Mouse (Mus musculus) MEL (cell line): Measurements from ENCODE around the gene Gm20388. TPM values are rescaled to one million over a fixed set of nuclear protein-coding genes. Genes with fewer than 3 reads are reported as not detected.

Experiments used
- DNase-seq: peaks from one replicate; pipeline ENCODE4 v3.0.0; 2011; ENCODE audit warnings: low read depth, low spot score
- H3K27ac ChIP-seq: 2 replicates; pipeline ENCODE4 v1.5.1; 2012; ENCODE audit warnings: low read depth, mild to moderate bottlenecking, control low read depth, low read length, moderate library complexity; ENCODE audit not compliant: control insufficient read depth
- H3K27me3 ChIP-seq, 2 experiments: fragments of 150-350 bp in 1 of 2; sonication (generic) in 1 of 2; 2 replicates each; pipeline ENCODE4 v1.6.1; 2012; ENCODE audit warnings: low read length in 2 of 2, mild to moderate bottlenecking in 2 of 2, improper control_type of control experiment in 1 of 2, moderate library complexity in 1 of 2; ENCODE audit not compliant: insufficient read depth in 2 of 2, control insufficient read depth in 1 of 2
- H3K36me3 ChIP-seq, 2 experiments: 2 replicates each; pipeline ENCODE4 v1.6.1; 2012 to 2014; ENCODE audit warnings: low read length in 2 of 2, improper control_type of control experiment in 1 of 2, inconsistent platforms in 1 of 2, mild to moderate bottlenecking in 1 of 2; ENCODE audit not compliant: insufficient read depth in 2 of 2, control insufficient read depth in 1 of 2
- H3K4me1 ChIP-seq, 2 experiments: fragments of 150-350 bp in 1 of 2; sonication (generic) in 1 of 2; 2 replicates each; pipeline ENCODE4 v1.6.1; 2012; ENCODE audit warnings: low read length in 2 of 2, improper control_type of control experiment in 1 of 2, mild to moderate bottlenecking in 1 of 2; ENCODE audit not compliant: insufficient read depth in 2 of 2, control insufficient read depth in 1 of 2
- H3K4me3 ChIP-seq, 2 experiments: fragments of 150-350 bp in 1 of 2; sonication (generic) in 1 of 2; 2 replicates each; pipeline ENCODE4 v1.5.1; 2012; ENCODE audit warnings: low read depth in 2 of 2, low read length in 2 of 2, mild to moderate bottlenecking in 2 of 2, moderate library complexity in 2 of 2, control low read depth in 1 of 2, improper control_type of control experiment in 1 of 2; ENCODE audit not compliant: control insufficient read depth in 1 of 2, insufficient read depth in 1 of 2
- H3K79me2 ChIP-seq: 2 replicates; pipeline ENCODE4 v1.6.1; 2012; ENCODE audit warnings: mild to moderate bottlenecking, low read length, moderate library complexity; ENCODE audit not compliant: control insufficient read depth, poor library complexity, insufficient read depth
- H3K9ac ChIP-seq: 2 replicates; pipeline ENCODE4 v1.6.1; 2012; ENCODE audit warnings: low read depth, mild to moderate bottlenecking, control low read depth, low read length, moderate library complexity; ENCODE audit not compliant: control insufficient read depth, poor library complexity, severe bottlenecking
- H3K9me3 ChIP-seq: fragments of 150-350 bp; sonication (generic); replicated peaks from 2 replicates; pipeline ENCODE4 v1.6.1; 2012; ENCODE audit warnings: mild to moderate bottlenecking, low read length, improper control_type of control experiment, moderate library complexity; ENCODE audit not compliant: insufficient read depth
- BHLHE40 ChIP-seq: IDR thresholded peaks from 2 replicates; pipeline ENCODE4 v1.6.1; 2012; ENCODE audit warnings: low read depth, mild to moderate bottlenecking, inconsistent platforms, low read length, improper control_type of control experiment, borderline replicate concordance
- CHD1 ChIP-seq: IDR thresholded peaks from 2 replicates; pipeline ENCODE4 v1.6.1; 2012; ENCODE audit warnings: low read depth, mild to moderate bottlenecking, inconsistent platforms, low read length, improper control_type of control experiment
- CTCF ChIP-seq, 3 experiments: IDR thresholded peaks in 2 of 3; conservative IDR thresholded peaks in 1 of 3; 2 replicates each; pipeline ENCODE4 v1.5.1; 2011 to 2012; ENCODE audit warnings: low read length in 3 of 3, low read depth in 2 of 3, mild to moderate bottlenecking in 2 of 3, improper control_type of control experiment in 1 of 3, inconsistent platforms in 1 of 3, mixed read lengths in 1 of 3, moderate library complexity in 1 of 3; ENCODE audit not compliant: control insufficient read depth in 1 of 3, insufficient read depth in 1 of 3, poor library complexity in 1 of 3, severe bottlenecking in 1 of 3
- ELF1 ChIP-seq: IDR thresholded peaks from 2 replicates; pipeline ENCODE4 v1.6.1; 2014; ENCODE audit warnings: low read depth, mild to moderate bottlenecking, inconsistent platforms, low read length, improper control_type of control experiment, moderate library complexity
- EP300 ChIP-seq, 2 experiments: IDR thresholded peaks; 2 replicates each; pipeline ENCODE4 v1.6.1; 2011; ENCODE audit warnings: improper control_type of control experiment in 2 of 2, low read length in 2 of 2, low read depth in 1 of 2, mild to moderate bottlenecking in 1 of 2
- ETS1 ChIP-seq: IDR thresholded peaks from 2 replicates; pipeline ENCODE4 v1.6.1; 2012; ENCODE audit warnings: low read depth, mild to moderate bottlenecking, inconsistent platforms, low read length, improper control_type of control experiment, moderate library complexity
- KAT2A ChIP-seq: conservative IDR thresholded peaks from 2 replicates; pipeline ENCODE4 v1.6.1; 2012; ENCODE audit warnings: low read depth, low read length, improper control_type of control experiment, inconsistent platforms
- MAFK ChIP-seq: IDR thresholded peaks from 2 replicates; pipeline ENCODE4 v1.6.1; 2011; ENCODE audit warnings: low read depth, mild to moderate bottlenecking, low read length, improper control_type of control experiment, borderline replicate concordance
- MAX ChIP-seq: IDR thresholded peaks from 2 replicates; pipeline ENCODE4 v1.6.1; 2011; ENCODE audit warnings: low read length, improper control_type of control experiment
- MAZ ChIP-seq: IDR thresholded peaks from 2 replicates; pipeline ENCODE4 v1.6.1; 2012; ENCODE audit warnings: low read depth, mild to moderate bottlenecking, inconsistent platforms, low read length, improper control_type of control experiment
- MXI1 ChIP-seq: IDR thresholded peaks from 2 replicates; pipeline ENCODE4 v1.6.1; 2011; ENCODE audit warnings: mild to moderate bottlenecking, low read depth, low read length, improper control_type of control experiment
- MYC ChIP-seq: IDR thresholded peaks from 2 replicates; pipeline ENCODE4 v1.6.1; 2011; ENCODE audit warnings: low read depth, mild to moderate bottlenecking, low read length, improper control_type of control experiment, moderate library complexity
- NELFE ChIP-seq: IDR thresholded peaks from 2 replicates; pipeline ENCODE4 v1.6.1; 2011; ENCODE audit warnings: low read depth, low read length, improper control_type of control experiment
- POLR2A ChIP-seq, 2 experiments: IDR thresholded peaks; 2 replicates each; pipeline ENCODE4 v1.6.1; 2011 to 2012; ENCODE audit warnings: low read length in 2 of 2, mild to moderate bottlenecking in 2 of 2, control low read depth in 1 of 2, improper control_type of control experiment in 1 of 2, low read depth in 1 of 2, moderate library complexity in 1 of 2; ENCODE audit not compliant: control insufficient read depth in 1 of 2, insufficient read depth in 1 of 2, poor library complexity in 1 of 2
- POLR2AphosphoS2 ChIP-seq: IDR thresholded peaks from 2 replicates; pipeline ENCODE4 v1.6.1; 2011; ENCODE audit warnings: low read length, improper control_type of control experiment
- POLR2AphosphoS5 ChIP-seq: IDR thresholded peaks from 2 replicates; pipeline ENCODE4 v1.6.1; 2012; ENCODE audit warnings: low read depth, borderline replicate concordance, mild to moderate bottlenecking, inconsistent platforms, low read length, moderate library complexity, mixed read lengths
- SMC3 ChIP-seq: IDR thresholded peaks from 2 replicates; pipeline ENCODE4 v1.6.1; 2011; ENCODE audit warnings: low read depth, low read length, improper control_type of control experiment
- TCF12 ChIP-seq: IDR thresholded peaks from 2 replicates; pipeline ENCODE4 v1.6.1; 2014; ENCODE audit warnings: low read depth, mild to moderate bottlenecking, inconsistent platforms, low read length, improper control_type of control experiment, moderate library complexity
- UBTF ChIP-seq: IDR thresholded peaks from 2 replicates; pipeline ENCODE4 v1.6.1; 2012; ENCODE audit warnings: low read depth, mild to moderate bottlenecking, inconsistent platforms, low read length, improper control_type of control experiment, moderate library complexity, borderline replicate concordance; ENCODE audit not compliant: insufficient read depth
- USF1 ChIP-seq: IDR thresholded peaks from 2 replicates; pipeline ENCODE4 v1.6.1; 2014; ENCODE audit warnings: low read depth, mild to moderate bottlenecking, inconsistent platforms, low read length, improper control_type of control experiment, moderate library complexity
- ZC3H11A ChIP-seq: IDR thresholded peaks from 2 replicates; pipeline ENCODE4 v1.6.1; 2012; ENCODE audit warnings: low read depth, mild to moderate bottlenecking, inconsistent platforms, low read length, improper control_type of control experiment
- ZKSCAN1 ChIP-seq: IDR thresholded peaks from 2 replicates; pipeline ENCODE4 v1.6.1; 2012; ENCODE audit warnings: low read depth, mild to moderate bottlenecking, inconsistent platforms, low read length, improper control_type of control experiment, moderate library complexity
- polyA plus RNA-seq, 2 experiments: library from polyadenylated mRNA; stranded (reverse) in 1 of 2; unstranded in 1 of 2; fragments of >175 nt in 1 of 2; fragments of >200 nt in 1 of 2; gene quantifications; 2 replicates each; pipeline versions ENCODE4 v1.2.1 to v1.2.4; 2012; ENCODE audit warnings: low replicate concordance in 2 of 2, low read depth in 1 of 2; ENCODE audit not compliant: insufficient read length in 2 of 2, insufficient read depth in 1 of 2, missing spikeins in 1 of 2
- total RNA-seq: library from RNA; depleted of rRNA; stranded (reverse); fragments of 300-350 nt; gene quantifications from 2 replicates; pipeline ENCODE4 v1.2.3, GENCODE M21; 2012

Gm20388 gene
- total and polyA plus RNA-seq, 3 experiments = 11.1 to 17.8 TPM; not detected in 1

GRCm38 (mm10) chr8:120860423-120861126 lies 949.9 kb downstream of the Gm20388 start (continued):
- no peak for TF ChIP-seq TCF12
- TF ChIP-seq ZC3H11A = no peak
- TF ChIP-seq POLR2AphosphoS2 = no peak
- no peak for TF ChIP-seq POLR2AphosphoS5

DNA sequence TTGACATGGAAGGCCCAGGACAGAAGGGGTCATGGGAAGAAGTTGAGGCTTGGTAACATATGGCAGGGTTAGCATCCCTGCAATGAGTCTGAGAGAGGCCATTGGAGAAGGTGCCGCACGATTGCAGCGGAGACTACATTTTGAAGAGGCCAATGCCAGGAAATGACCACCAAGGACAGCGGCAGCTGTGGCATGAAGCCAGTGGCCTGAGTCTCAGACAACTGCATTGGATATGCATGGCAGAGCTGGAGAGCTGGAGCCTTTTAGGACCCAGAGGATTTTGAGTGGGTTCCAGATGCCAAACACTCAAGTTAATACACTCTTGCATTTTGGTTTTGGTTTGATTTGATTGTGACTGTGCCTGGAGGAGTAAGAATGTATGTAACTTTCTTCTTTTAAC lies 953.0 kb downstream of the Gm20388 start:
- H3K27ac ChIP-seq = no peak overlapping the region
- H3K79me2 ChIP-seq = no peaks in the 10 kb centered on the region
- no peak overlapping the region for H3K4me3 ChIP-seq
- no peak for TF ChIP-seq ETS1
- TF ChIP-seq USF1 = no peak
- no peak for TF ChIP-seq MAX
- TF ChIP-seq POLR2A (IDR thresholded peaks at IDR 0.05; ENCODE audit: control insufficient read depth in 1 of 2, insufficient read depth in 1 of 2, low read depth in 1 of 2, low read length in 2 of 2, poor library complexity in 1 of 2) = no peak
- no peak for TF ChIP-seq UBTF
- TF ChIP-seq MXI1 = no peak
- no peak for TF ChIP-seq ZKSCAN1
- no peak for TF ChIP-seq CTCF (IDR thresholded peaks at IDR 0.05 in 2 of 3, conservative IDR thresholded peaks at IDR 0.05 in 1 of 3; ENCODE audit: control insufficient read depth in 1 of 3, insufficient read depth in 1 of 3, low read depth in 2 of 3, low read length in 3 of 3, poor library complexity in 1 of 3, severe bottlenecking in 1 of 3)
- TF ChIP-seq EP300 (IDR thresholded peaks at IDR 0.05; ENCODE audit: low read depth in 1 of 2, low read length in 2 of 2) = no peak
- no peak for TF ChIP-seq MAFK
- no peak for TF ChIP-seq MYC
- TF ChIP-seq ELF1 = no peak
- no peak for TF ChIP-seq BHLHE40
- TF ChIP-seq KAT2A = no peak
- TF ChIP-seq ZC3H11A = no peak
- TF ChIP-seq MAZ = no peak
- TF ChIP-seq CHD1 = no peak
- no peak for TF ChIP-seq SMC3
- no peak for TF ChIP-seq NELFE
- TF ChIP-seq, all 39 proteins: peak for 0
- Histone ChIP-seq H3K4me1 (no peaks in the 10 kb centered on the region), H3K9ac (no peak overlapping the region), H3K9me3 (no peaks in the 10 kb centered on the region), H3K36me3 (no peaks in the 10 kb centered on the region), H3K27me3 (no peaks in the 10 kb centered on the region; a peak in 1 of 4 replicates)
- DNase-seq = no peak
